Mouse (Mus musculus) 3T3-L1 (cell line): ENCODE results near the gene Krt2.

ENCODE experiments used
- DNase-seq: peaks from one replicate; pipeline ENCODE4 v3.0.0-alpha.2; 2015; ENCODE audit warnings: low read depth, low spot score

Gene Krt2

DNA sequence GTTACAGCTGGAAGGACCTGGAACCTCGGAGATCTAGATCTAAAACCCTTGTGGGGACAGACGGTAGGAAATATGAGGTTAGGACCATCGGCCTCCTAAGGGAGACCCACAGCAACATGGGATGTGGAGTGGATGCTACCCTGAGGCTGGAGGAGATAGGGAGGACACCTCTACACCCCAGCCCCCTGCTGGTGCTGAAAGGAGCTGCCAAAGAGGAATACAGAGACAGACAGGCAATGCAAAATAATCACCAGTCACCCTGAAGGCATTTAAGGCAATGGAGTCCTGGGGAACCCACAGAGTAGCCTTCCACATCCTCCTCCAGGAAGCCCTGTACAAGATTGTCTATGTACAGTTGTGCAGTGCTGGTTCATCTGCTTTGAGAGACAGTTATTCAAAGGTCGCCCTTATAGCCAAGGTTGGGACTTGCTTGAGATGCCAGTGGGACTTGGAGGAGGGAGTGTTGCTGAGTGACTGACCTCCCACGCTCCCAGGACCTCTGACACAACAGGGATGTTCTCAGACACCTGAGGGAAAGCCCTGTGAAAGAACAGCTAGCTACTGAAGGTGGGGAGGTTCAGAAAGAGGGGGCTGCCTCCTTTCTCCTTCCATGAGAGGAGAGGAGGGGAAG lies 45.8 kb downstream of the Krt2 start:
- DNase-seq, result peak; percentile 69

DNA sequence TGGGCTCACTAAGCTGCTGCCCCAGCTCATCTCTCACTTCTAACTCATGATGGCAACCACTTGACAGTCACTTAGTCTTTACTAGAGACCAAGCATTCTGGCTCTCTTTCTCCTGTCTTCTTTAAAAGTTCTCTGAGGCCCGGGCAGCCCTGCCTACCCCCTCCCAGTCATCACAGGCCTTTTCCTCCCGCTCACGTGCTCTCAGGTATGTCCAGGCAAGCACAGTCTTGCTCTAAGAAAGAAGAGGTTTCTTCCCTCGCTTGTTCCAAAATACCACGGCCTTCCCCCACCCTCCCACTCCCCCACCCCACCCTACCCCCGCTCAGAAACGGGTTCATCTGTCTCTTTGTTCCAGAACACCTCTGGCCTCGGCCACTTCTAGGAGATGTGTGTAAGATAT lies 47.7 kb downstream of the Krt2 start:
- no peak for DNase-seq
